Mouse (Mus musculus): ENCODE results near the gene Pik3c2g.
A peak's percentile ranks its signal among the peaks of the same experiment; 100 is the strongest.

The Pik3c2g gene

DNA sequence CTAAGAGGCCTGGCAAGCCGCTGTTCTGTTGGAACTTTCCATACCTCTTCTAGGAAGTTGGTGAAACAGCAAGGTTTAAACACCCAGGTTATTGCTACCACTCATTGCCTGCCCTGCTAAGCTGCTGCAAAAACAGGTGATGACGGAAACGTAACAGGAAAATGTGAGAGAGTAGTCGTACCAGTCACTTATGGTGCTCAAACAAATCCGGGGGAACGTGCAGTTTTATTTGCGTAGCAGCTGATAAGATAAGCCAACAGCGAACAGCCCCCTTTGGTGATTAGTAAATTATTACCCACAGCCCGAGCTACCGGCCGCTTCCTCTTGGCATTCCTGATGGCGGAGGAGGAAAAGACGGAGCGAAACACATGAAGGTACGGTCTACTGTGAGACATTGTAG lies at the start of gene Pik3c2g:
Pik3c2g (plus strand) TSS at position 330 of the 400 bp plus-strand sequence.
- DNase-seq (ENCODE audit: low spot score) = no peak

DNA sequence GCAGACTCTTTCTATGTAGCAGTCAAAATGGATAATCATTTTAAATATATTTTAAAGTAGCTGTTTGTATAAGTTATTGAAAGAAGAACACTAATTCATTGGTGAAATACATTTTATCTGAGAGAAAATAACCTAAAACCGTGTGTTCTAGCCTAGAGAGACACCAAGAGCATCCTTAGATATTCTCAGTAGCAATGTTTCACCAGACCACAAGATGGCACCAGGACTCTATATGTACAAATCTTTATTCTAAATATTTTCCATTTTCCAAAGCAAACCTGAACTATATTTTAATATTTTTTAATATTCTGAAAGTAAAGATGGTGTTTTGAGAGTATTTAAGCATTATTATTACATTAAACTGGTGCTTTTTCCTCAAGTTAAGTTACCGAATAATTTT lies 48.6 kb upstream of the Pik3c2g start:
- peak; percentile 18 for DNase-seq (ENCODE audit: low spot score)

DNA sequence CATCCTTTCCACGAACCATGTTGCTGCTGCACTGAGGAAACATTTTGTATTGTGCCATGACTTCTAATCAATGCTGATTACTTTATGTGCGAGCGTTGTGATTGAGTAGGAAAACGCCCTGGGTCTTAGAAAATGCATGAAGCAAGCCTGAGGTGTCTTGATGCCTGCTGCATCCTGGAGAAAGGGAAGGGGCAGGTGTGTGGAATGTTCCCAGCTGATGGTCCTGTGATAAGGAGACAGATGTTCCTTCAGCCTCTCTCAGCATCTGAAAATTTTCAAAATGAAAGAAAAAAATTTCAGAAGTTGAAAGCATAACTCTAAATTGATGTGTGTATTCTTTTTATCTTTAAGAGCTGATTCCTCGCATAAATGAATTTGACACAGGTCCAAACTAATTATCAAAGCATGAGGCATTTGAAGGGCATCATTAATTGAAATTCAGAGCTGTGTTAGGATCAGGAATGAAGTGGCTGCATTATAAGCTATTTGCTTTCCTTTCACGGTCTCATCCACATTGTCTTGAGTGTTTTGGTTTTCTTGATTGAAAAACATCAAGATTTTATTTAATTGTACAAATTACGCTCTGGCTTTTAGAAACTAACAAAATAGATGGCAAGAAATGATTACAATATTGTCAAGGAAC lies 31.4 kb upstream of the Pik3c2g start:
- DNase-seq (ENCODE audit: low spot score) = no peak

DNA sequence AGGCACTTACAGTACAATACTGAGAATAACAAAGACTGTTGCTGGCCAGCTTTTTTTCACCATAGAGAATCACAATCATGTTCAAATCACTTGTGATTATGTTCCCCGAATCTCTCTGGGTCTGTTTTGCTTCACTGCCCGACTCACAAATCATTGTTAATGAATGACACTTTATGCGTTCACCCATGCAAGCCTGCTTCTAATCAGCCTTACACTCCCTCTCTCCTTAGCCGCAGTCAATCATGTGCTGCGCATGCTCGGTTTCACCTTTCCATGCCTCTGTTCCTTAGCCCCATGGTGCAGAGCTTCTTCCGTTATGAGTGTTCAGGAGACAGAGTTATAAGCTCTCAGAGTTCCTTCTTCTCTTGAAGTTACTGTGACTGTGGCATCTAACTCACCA lies 17.8 kb upstream of the Pik3c2g start:
- DNase-seq (ENCODE audit: low spot score) = no peak

DNA sequence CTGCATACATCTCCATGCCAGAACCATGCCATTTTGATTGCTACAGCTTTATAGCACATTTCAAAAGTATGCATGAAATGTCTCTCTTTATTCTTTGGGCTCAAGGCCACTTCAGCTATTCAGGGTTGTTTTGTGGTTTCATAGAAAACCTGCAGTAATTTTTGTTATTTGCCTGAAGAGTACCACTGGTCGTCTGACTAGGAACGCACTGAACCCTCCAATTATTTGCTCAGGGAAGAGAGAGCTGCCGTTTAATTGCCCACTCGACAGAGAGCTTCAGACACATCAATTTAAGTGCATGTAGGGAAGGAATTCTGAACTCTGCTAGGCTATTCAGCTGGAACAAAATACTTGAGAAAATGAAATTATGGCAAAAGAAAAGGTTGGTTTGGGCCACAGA lies 11.2 kb upstream of the Pik3c2g start:
- DNase-seq (ENCODE audit: low spot score) = no peak

DNA sequence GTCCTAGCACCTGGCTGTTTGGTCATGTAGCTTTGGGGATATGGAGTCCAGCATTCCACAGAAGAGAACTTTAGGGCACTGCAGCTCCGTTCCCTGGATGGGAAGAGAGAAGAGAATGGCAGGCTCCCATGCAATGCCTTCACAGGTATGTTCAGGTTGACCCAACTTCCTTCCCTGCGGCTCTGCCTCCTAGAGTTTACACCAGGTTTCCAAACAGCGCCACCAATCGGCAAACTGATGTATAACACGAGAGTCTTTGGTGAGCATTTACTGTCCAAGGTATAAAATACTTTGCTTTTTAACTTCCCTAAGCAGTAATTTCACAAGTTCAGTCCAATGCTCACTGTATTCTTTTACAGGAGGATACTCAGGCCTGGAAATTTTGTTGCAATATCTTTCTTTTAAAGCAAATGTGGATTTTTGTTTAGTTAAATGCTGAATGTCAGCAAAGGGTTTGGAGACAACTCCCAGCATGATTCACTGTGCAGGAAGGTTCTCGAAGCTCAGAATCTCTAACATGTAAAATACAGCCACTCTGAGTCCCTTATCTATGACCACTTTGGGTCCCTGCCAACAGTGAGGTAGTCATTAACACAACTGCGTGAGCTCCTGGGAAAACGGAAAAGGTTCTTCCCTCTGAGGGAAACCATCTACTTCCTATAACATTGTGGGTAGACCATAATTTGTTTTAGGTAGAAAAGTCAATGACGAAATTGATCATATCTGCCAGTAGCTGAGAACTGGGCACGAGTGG lies 10.6 kb upstream of the Pik3c2g start:
- DNase-seq (ENCODE audit: low spot score) = peak; percentile 22

DNA sequence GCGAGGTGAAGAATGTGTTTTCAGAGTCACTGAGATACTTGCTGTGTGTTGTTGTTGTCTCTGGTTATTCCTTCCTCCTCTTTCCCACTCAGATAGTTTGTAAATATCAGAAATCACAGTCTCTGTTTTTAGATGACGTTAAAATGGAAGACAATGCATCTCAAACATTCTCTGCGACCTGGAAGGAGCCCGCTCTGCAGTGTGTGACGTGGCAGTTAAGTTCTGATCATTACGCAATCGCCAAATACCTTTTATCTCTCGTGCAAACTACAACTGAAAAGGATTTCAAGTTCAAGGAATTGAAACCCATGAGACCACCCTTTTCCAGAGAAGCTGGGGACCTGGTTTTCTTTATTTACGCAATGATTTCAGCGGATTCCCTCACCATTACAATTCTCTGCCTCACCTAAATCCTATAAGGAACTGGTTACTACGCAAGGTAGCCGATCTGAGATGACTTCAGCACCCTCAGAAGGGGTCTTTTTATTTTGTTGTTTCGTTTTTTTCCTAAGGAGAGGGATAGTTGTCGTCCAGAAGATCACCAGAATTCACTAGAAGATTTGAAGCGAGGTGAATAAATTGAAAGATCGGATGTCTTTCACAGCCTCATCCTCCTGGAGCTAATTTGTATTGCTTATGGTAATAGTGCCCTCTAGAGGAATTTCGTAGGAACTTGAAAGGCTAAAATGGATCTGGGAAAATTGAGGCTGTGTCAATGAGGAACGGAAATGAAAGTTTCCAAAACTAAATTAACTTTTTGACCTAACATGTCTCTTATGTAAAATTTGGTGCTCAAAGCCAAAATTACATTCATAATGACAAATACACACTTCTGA lies 9.8 kb upstream of the Pik3c2g start:
- peak; percentile 44 for DNase-seq (ENCODE audit: low spot score)

DNA sequence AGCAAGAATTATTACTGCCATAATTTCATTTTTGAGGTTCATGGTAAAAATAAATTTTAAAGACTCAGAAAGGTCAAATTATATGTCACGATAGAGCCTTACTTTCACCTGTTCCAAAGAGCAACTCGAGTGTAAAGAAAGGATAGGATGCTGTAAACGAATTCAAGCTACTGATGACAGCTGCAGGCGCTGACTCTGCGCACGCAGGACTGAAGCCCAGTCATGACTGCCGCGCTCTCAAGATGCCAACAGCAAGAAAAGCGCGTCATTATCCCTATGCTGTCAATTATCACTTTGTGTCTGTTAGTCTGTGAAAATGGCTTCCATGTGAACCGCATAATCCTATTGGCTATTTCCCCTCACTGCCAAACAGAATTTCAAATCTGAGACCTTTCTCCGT lies 457 bp downstream of the Pik3c2g start:
- no peak for DNase-seq (ENCODE audit: low spot score)

DNA sequence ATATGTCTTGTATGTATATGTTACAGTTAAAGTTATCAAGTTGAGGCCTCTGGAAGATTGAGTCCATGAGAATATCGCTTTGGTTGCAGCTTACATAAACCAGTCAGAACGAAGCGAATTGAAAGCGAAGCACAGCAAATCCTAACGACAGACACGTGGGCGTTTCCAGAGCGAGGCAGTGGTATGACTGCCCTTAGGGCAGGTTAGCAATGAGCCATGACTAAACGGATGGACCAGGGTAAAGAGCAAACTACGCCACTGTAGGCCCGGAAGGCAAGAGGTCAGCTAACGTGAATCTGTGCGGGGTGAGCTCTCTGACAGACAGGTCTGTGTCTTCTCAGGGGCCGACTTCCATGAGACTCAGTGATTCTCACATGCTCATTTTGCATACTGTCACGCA lies 1.4 kb downstream of the Pik3c2g start:
- no peak for DNase-seq (ENCODE audit: low spot score)

DNA sequence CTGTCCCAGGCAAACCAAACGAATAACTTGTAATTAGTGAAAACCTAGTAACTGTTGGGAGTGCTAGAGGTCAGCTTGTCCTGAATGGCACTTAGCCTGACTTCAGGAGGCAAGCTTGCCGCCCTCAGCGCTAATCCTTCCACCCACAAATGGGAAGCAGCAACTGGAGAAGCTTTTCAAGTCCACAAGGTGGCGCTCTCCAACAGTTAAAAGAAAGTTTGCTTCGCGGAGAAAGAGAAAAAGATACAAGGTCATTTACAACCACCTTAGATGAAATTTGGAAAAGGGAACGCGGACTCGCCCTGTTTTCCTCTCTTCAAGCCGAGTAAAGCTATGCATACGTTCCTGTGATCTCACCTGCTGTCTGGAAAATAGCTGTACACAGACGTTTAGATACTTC lies 2.3 kb downstream of the Pik3c2g start:
- DNase-seq (ENCODE audit: low spot score) = peak; percentile 85

DNA sequence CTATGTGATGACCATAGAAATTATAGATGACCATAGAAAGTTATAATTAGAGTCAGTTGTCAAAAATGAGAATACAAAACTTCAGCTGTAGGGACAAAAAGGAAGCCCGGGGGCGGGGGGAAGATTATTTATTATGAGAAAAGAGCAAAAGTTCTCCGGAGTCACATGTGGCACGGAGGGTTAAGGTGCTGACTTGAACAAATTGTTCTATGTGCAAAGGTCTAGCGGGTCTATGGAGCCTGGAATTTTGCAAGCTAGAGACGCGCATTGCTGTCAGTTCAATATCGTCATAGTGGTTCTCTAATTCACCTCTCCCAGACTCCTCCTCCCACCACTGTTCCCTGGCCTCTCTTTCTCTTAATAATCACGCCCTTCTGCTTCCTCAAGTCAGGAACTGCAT lies 2.8 kb downstream of the Pik3c2g start:
- no peak for DNase-seq (ENCODE audit: low spot score)

DNA sequence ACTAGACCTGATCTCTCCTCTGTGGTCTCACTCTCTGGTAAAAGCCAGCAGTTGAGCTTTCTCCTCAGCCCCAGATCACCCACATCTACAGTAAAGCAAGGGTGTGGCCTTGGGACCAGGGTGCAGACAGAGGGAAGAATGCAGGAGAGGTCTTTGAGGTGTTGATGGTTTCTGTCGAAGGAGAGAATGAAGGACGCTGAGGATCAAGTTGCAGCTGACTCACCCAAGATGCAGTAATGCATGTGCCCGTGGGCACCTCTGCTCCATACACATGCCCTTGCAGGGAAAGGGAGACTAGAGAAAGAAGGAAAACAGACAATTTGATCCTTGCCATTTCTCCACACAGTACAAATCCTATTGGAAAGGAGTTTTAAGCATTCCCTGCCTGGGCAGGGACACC lies 5.1 kb downstream of the Pik3c2g start:
- DNase-seq (ENCODE audit: low spot score) = no peak

DNA sequence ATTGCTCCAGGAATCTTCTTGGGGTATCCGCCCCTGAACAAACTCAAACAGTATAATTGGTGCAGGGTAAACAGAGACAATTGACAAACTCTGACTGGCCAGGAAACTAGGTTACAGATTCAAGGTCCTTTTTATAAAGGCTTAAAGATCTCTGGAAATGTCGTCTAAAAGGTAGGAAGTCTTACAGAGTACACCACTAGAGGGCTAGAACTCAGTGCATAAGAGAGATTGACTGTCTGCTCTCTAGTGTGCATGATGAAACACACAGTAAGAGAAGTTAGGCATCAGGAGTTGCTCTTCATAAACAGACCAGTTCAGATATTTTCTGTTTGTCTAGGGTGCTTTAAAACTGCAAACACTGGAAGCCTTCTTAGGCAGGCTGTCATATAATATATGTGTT lies 9.4 kb downstream of the Pik3c2g start:
- DNase-seq (ENCODE audit: low spot score) = peak; percentile 67

DNA sequence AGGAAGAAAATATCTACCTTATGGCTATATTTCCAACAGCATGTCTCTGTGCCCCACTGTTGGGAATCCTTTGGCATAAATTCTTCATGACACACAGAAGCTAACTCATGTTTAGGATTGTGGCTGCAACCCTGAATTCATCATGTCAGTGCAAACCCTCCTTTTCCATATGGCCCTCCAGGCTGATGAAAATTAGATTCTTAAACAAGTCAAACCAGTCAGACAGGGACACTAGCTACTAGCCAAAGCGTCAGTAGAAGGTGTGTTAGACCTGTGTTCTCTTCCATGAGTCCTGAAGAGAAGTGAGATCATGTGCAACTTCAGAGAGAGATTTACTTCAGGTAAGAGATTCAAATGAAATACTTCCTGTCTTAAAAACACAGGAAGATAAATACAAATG lies 12.2 kb downstream of the Pik3c2g start:
- DNase-seq (ENCODE audit: low spot score) = no peak

DNA sequence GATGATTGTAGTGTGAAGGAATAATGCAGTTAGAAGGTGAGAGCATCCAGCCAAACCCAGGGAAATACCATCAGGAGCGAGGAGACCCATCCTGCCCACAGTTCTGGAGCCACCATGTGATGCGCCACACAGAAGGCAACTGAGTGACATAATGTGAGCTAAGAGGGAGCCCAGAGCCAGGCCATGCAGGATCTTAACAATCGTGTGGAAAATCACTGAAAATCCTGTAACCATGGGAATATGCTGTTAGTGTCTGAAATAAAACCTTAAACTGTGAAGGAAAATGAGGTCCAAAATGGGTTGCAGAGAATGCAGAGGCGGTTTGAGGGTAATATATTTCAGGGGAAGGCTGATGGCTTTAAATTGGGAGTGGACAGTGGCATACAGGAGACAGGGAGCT lies 31.8 kb downstream of the Pik3c2g start:
- DNase-seq (ENCODE audit: low spot score) = no peak

DNA sequence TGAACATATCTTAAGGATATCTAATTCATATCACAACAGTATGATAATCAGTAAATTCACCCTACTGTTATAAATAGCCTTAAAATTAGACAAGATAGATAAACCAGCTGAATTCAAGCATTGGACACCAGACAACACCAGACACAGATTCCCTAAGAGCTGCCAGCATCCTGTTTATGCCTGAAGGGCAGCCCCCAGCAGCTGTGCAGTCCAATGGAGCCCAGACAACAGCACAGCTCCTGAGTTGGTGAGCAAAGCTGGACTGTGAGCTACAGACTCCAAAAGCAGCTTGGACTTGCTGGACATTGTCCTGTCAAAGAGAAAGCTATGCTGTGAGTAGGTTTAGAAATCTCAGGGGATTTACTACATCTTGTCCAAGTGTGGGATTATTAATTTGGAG lies 37.7 kb downstream of the Pik3c2g start:
- DNase-seq (ENCODE audit: low spot score) = no peak

DNA sequence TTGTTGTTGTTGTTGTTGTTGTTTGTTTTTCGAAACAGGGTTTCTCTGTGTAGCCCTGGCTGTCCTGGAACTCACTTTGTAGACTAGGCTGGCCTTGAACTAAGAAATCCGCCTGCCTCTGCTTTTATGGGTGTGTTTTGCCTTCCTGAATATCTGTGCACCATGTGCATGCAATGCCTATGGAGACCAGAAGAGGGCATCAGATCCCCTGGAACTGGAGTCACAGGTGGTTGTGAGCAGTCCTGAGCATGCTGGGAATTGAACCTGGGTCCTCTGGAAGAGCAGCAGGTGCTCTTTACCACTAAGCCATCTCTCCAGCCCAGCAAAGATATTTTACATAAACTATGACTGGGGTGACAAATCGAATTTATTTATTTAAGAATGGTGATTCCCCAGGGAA lies 47.5 kb downstream of the Pik3c2g start:
- DNase-seq (ENCODE audit: low spot score) = no peak

DNA sequence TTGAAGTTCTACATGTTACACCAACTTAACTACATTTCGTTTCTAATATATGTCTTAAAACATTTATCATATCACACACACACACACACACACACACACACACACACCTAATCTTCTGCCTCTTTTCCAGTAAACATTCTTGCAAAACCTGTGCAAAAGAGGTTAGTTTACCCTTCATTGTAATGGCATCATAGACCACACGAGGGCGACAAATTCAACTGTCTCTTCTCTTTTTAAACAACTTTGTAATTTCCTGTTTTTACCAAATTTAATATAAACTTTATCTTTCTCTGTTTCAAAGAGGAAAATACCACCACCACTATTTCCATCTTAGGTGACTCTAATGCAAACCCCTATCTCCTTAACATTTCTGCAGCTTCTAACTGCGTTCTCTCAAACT lies 68.4 kb downstream of the Pik3c2g start:
- peak; percentile 38 for DNase-seq (ENCODE audit: low spot score)

DNA sequence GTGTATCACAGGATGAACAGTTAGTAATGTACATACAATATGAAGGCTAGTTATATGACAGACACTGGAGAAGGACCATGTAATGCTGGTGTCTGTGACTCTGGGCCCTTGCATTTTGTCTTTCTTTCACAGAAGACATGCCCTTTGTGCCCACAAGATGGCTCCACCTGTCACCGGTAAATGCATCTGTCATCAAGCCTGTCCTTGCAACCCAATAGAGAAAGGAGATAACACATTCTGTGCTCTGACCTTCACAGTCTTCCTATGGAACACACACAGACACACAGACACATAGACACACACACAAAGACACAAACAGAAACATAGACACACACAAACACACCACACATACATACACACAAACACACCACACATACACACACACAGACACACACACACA lies 75.4 kb downstream of the Pik3c2g start:
- DNase-seq (ENCODE audit: low spot score) = peak; percentile 27

DNA sequence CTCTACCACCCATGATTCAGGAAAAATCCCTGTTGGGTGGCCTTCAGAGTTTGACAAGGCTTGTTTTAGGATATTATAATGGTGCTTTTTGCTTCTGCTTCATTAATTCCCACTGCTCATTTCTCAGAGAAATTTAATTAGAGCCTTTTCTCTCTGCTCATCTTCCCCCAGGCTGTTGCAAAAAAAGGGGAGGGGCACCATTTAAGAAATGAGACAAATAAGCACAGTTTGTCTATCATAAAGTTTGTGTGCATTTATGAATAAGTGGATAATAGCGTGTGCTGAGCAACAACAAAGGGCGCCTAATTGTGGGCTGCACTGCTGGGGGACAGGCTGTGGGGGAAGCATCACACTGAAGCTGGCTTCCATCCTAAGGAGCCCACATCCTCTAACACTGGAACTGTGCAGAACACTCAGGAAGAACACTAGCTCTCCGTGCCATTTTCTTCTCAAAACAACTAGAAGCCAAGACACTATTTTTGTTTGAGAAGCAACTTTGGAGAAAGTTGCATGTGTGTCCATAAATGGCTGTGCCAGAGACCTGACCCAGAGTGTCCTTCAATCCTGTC lies 131.5 kb downstream of the Pik3c2g start:
- no peak for DNase-seq (ENCODE audit: low spot score)

DNA sequence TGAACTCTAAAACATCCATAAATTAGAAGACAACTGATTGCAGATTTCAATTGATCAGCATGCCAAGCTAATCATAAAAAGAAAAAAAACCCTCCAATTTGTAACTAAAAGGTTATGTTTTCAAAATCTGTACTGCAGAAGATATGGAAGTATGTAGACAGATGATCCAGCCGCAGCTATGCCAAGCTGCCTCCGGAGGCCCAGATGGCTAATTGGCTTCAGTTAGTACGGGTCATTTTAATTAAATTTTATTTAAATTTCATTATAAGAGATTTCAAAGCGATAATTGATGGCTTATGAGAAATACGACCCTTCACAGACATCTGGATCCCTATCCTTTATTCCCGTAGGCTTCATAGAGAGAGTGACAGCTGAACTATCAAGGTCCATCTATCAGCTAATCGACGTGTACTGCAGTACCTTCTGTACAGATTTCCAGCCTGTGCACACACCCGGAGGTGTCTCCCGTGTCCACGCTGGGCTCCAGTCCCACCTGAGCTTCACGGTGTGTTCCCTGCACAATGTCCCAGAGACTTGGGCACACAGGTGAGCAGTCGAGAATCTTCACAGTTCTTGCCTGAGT lies 132.7 kb downstream of the Pik3c2g start:
- peak; percentile 13 for DNase-seq (ENCODE audit: low spot score)

Data from MN1 (cell line).